Mouse (Mus musculus) ovary, postnatal 36 days (tissue): Measurements from ENCODE around the gene Ltbp1.
A peak's percentile ranks its signal among the peaks of the same experiment; 100 is the strongest.

Source experiments
- DNase-seq: peaks from one replicate; pipeline ENCODE4 v3.0.0; 2022; ENCODE audit warnings: low spot score, mixed read lengths

Gene Ltbp1

DNA sequence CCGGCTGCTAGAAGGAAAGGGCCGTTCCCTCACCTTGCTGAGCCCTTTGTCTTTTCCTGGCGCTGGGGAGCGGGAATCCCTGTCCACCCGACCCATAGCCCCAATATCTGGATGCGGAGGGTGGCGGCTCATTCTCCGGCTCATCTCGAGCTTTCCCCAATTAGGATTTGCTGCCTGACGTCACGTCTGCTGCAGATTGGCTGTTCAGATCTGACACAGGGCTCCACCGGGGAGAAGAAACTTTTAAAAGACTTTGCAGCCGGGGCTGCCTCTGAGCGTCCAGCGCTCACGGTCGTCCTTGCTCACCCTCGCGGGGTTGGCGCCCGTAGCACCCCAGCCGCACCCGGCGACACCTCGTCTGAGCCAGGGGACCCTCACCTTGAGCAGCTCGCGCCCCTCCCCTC is at the start of gene Ltbp1:
Gene Ltbp1 (plus strand): TSS at position 288 of the 404 bp plus-strand sequence.
- DNase-seq = no peak

- DNase-seq = no peak
Measured at GRCm38 (mm10) chr17:74959481-74960245, 45.7 kb upstream of the Ltbp1 start.

DNA sequence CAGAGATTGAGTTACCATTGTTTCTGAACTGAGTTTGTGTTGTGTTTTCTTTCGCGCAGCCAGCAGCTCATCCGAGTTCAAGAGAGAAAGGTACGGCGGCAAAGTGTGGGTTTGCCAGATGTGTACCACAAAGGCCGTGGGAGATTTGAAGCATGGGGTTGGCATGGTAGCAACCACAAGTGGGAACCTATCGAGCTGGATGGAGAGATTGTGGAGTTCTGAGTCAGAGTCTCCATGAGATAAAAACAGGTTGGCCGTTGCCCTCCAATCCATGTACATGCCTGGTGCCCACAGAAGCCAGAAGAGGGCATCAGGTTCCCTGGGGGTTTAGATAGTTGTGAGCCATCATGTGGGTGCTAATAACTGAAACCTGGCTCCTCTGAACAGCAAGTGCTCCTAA is 42.1 kb upstream of the Ltbp1 start:
- DNase-seq = no peak

- no peak for DNase-seq
Measured at GRCm38 (mm10) chr17:74963861-74964260, 41.5 kb upstream of the Ltbp1 start.

DNA sequence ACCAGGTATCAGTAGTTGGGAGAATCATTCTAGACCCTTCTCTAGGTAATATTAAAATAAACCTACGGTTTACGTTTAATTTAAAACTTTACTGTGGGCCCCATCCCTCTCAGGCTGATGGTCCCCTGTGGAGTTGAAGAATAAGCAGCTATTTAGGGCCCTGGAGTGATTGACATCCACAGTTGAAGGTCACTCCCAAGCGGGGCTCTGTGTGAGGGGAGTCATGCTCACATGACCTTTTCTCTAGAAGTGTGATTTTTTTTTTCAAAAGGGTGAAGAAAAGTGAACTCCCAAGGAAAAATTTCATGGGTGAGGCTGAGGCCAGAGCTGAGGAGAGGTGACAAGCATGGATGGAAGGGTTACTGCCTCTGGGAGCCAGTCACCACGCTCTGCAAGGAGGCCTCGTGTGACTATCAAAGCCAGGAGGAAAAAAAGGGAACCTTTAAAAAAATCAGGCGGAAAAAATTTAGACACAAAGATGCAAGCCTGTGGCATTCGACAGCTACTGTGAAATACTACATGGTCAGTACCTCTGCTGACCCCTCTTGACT is 38.0 kb upstream of the Ltbp1 start:
- DNase-seq = no peak

DNA sequence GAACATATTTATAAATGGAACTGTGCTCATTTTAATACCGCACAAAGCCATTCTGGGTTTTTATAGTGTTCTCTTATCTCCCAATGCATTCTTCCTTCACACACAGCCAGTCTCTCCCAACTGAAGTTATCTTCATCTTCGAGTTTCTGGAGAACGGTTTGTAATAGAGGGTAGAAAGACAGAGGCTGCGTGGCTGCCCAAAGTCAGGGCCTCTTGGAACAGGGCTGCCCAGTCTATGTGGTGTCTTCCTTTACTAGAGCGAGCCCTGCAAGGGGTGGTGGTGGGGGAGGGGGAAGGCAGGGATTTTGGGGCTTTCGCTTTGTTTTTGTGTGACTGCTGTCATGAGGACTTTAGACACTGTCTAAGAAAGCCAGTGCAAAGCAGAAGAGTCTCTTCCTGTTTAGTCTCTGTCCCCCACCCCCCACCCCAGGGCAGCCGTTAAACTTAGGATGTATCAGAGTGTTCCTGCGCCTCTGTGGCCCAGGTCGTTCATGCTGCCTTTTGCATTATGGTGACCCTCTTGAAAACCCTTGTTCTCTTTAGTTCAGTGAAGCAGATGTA is 37.1 kb upstream of the Ltbp1 start:
- no peak for DNase-seq

GRCm38 (mm10) chr17:74968738-74969271 is 36.6 kb upstream of the Ltbp1 start:
- no peak for DNase-seq

DNA sequence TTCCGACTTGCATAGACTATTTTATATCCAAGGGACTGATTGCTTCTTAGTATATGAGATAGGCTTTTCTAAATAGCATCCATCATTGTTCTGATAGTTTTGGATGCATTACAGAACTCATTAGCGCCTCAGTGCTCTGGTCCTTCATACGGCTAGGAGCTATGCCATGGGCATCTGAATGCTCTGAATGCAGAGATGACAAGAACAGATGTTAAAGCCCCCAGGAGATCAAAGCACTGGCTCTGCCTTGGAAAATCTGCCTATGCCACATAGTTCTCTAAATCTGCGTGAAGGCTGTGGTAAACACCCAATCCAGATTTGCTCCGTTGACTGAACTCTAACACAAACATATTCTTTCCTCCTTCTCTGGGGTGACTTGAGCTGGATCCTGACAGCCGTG is 30.2 kb upstream of the Ltbp1 start:
- no peak for DNase-seq

DNA sequence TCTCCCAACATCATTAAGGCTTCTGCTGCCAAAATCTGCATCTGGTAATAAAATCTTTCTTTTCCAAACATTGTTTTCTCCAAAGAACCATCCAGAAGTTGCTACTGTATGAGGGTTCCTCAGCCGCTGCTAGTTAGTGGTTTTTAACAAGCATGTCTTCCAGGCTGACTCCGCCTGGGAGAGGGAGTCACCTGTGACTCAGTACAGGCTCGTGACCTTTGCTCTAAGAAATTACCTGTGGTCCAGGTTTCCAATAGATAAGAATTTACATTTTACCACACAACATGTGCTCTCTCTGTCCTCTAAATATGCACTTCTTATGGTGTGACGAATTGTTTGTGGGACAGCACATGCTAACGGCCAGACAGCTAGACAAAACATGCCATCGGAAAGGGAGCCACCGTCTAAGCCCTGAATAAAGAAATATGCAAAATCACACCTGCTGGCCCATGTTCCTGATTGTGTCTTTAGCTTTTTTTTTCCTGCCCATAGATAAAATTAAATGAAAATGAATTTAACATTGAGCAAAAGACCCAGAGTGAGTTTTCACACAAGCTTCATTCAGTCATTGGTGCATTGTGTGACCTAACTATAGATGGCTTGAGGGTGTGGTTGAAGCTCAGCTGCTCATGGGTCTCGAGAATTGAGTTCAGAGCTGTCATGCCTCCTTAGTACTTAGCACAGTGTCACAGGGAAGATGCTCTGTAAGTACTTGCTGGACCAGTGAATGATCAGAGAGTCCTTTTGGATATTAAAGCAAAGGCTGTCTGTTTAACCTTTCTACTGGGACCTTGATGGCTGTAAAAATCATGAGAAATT is 29.0 kb upstream of the Ltbp1 start:
- no peak for DNase-seq

GRCm38 (mm10) chr17:74979767-74980166 is 25.6 kb upstream of the Ltbp1 start:
- no peak for DNase-seq

DNA sequence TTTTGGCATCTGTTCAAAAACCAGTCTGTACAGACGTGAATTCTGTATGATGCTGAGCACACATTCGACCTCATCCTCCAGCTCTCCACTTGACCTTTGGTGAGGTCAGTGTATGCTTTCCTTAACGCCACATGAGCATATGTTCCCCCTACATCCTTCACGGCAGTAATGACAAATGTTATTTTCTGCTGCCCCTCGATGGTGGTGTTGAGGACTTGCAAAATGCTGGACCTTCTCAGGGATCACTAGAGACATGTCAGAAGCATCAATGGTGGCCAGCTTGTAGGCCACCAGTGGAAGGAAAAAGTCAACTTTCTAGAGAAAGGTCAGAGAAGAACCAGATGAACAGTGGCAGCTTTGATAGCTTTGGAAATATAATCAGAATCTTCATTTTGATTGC is 23.7 kb upstream of the Ltbp1 start:
- no peak for DNase-seq

DNA sequence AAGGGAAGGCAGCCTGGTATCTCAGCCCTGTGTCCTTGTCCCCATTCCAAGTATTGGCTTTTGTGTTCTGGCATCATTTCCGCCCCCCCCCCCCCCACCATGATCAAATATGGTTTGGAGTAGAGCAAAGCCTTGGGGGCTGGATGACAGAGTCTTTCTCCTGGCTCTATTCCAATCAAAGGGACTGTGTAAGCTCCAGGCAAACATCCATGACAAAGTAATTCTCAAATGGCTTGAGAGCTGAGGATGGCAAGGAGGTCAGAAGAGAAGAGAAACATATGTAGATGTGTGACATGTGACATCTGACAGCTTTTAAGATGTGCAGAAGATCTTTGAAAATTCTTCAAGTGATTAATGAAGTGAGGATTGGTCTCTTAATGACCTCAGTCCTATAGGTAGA is 22.5 kb upstream of the Ltbp1 start:
- no peak for DNase-seq

- DNase-seq = no peak
Measured at GRCm38 (mm10) chr17:74984071-74984470, 21.3 kb upstream of the Ltbp1 start.

DNA sequence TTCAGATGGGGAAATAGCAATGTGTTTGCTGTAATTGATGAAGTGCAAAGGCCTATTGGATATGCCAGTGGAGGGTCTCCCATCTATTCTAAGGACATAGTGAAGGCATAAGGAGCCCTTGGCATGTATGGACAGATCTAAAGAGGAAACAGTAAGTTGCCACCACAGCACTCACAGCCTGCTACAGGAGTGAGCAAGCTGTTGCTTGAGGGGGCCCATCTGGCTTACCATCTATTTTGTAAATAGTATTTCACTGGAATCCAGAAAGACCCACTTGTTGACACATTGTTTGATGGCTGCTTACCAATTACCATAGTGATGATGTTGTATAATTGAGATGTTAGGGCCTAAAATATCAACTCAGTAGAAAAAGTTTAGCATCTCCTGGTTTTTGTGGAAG is 20.7 kb upstream of the Ltbp1 start:
- DNase-seq = no peak

- DNase-seq = no peak
Measured at GRCm38 (mm10) chr17:74987067-74987466, 18.3 kb upstream of the Ltbp1 start.

- no peak for DNase-seq
Measured at GRCm38 (mm10) chr17:74989691-74990090, 15.7 kb upstream of the Ltbp1 start.

- DNase-seq = no peak
Measured at GRCm38 (mm10) chr17:74990561-74990960, 14.8 kb upstream of the Ltbp1 start.

DNA sequence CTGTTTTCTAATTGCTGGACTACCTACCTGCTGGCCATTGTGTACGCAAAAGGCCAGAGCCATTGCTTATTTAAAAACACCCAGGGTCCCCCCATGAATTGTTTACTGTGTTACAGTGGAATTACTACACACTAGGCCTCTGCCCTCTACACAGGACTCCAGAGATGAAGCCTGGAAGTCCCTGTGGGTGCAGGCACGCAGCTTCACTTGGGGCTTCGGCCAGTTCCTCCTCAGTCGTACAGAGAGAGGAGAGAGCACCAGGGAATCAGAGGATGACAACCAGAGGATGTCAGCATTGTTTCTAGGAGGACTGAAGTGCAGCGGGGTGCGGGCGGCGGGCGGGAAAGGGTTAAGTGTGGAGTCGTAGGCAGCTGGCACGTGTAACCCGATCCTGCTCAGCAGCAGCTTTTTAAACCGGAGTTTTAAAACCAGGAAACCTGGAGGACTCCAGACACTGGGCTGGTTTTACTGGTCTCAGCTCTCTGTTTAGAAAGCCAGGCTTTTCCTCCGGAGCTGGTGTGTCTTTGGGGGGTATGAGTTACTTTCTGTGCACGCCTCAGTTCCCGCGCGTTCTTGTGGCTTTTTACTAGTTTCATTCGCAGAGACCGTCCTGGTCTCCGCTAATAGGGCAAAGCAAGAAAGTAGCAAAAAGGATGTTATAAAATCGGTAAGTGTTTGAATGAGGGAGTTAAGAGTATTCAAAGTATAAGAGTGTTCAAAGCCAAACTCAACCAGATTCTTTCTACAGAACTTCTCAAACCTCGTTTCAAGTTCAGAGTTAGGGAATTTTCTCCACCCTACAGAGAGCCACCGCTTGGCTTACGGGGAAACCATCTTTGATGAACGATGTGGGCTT is 11.4 kb upstream of the Ltbp1 start:
- DNase-seq = peak; percentile 34

DNA sequence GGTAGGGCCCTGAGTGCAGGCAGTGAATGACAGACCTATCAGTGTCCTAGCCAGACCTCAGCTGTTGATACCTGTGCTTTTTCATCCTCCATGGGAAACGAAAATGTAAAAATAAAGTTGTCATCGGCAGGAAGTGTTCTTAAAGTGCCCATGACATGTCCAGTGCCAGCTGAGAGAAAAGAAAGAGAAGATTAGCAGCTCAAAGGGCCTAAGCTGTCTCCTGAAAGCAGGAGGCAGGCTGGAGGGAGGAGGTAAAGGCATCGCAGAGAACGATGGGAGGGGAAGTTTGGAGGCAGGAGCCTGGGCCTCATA is 10.8 kb upstream of the Ltbp1 start:
- DNase-seq = no peak

DNA sequence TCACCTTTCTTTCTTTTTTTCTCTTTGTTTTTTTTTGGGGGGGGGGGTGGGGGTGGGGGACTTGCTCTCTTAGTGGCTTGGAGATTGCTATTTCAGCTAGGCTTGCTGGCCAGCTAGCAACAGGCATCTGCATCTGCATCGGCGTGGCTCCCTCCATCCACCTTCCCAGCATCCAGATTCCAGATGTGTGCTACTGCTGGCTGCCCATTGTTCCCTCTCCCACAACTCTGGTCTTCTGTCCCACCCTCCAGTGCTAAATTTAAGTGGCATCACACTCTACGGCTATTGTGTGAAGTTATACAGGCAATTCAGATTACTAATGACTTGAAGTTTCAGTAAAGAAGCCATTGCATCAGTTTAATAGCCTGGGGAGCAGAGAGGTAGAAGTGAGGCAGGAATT is 10.1 kb upstream of the Ltbp1 start:
- DNase-seq = no peak

DNA sequence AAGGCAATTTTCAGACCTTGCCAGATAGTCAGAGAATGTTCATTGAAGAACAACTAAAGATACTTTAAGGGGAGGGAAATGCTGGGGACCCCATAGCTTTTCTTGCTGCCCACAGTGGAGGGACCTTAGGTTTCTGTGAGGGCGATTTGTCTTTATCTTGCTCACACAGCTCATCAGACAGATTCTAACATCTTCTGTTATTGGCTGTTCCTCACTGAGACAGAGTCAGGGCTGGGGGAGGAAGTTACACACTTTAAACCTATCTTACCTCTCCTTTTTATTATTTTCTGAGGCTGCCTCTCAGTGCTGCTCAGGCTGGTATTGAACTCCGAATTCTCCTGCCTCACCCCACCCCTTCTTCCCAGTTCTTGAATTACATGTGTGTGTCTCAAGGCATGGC is 5.3 kb upstream of the Ltbp1 start:
- DNase-seq = no peak

GRCm38 (mm10) chr17:75004820-75005219 is 548 bp upstream of the Ltbp1 start:
- DNase-seq = peak; percentile 80
